Mouse (Mus musculus) heart, adult 9 months (tissue): Measurements from ENCODE around the gene Pgm3.
"Not testable (repeated sequence)": the region's sequence is repeated elsewhere in the genome, so short reads cannot be mapped to it uniquely, and the experiment has no call there.

Source experiments
- DNase-seq, 2 experiments: peaks; one replicate each; pipeline ENCODE4 v3.0.0; 2022; ENCODE audit warnings: low spot score in 2 of 2

Gene Pgm3

DNA sequence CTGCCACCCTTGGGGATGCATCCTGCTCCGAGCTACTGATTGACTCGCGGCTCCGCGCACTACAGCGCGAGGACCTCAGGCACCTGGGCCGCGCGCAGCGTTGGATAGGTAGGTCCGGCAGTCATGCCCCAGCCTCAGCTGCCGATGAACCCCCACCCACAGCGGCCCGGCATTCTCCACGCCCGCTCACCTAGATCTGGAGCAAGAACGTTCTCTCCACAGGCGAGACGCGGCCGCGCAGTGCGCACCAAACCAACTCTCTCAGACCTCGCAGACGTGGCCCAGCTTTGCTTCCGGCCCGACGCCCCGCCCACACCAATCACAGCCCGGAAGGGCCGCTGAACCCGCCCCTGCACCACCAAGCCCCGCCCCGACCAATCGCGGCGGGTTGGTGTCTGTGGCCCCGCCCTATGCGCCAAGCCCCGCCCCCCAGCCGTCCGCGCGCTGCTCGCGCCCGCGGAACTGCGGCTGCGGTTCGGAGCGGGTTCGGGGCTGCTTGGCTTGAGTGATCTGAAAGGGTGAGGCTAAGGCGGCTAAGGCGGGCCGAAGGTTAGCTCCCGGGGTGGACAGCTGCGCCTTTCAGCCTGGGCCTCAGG is at the start of gene Pgm3, which contains the start of gene Rwdd2a:
Pgm3 (minus strand) TSS at position 303 of the 596 bp plus-strand sequence.
Rwdd2a (plus strand) TSS at position 452 of the 596 bp plus-strand sequence.
- DNase-seq: peak; percentile 93 to 94

GRCm38 (mm10) chr9:86619341-86620139 is 47.9 kb upstream of the Pgm3 start:
- no peak for DNase-seq

DNA sequence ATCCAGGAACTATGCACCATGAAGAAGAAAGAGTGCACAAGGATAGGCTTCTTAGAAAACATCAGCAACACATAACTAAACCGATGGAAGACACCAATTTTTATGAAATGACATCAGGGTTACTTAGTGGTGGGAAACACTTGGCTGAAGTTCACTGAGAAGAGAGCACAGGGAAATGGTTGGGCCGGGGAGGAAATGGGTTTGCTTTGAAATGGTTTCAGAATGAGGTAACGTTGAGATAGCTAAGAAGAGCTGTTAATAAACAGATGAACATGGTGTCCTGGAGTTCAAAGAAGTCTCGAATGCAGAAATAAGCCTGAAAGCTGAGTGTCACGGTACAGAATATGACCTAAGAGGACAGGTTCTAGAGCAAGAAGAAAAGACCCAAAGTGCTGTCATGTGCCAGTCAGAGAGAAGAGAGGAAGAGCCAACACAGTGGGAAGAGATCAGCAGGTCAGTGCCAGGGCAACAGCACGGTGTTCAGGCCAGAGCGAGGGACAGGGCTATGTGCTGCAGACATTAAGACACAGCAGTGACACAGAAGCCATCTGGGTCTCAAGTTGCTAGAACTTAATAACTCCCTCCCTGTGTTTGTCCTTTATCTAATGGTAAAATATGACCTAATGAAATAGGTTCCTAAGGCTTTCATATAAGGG is 46.3 kb upstream of the Pgm3 start:
- no peak for DNase-seq

- no peak for DNase-seq
Measured at GRCm38 (mm10) chr9:86615765-86616164, 44.1 kb upstream of the Pgm3 start.

DNA sequence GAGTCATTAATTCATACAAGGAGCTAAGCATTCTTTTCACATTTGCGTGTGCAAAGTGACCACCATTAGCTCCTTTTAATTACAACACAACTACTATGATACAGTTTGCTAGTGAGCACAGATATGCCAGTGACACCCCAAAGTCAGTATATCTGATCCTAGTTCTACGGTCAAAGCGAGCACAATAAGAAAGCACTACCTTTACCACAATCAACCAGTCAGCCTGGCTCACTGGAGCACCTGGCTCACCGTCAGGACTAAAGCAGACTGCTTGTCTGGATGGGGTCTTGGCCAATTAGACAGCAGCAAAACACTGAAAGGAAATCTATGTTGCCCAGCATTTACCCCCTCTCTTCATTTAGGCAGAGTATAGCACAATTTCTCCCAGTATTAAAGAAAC is 40.4 kb upstream of the Pgm3 start:
- no peak for DNase-seq

DNA sequence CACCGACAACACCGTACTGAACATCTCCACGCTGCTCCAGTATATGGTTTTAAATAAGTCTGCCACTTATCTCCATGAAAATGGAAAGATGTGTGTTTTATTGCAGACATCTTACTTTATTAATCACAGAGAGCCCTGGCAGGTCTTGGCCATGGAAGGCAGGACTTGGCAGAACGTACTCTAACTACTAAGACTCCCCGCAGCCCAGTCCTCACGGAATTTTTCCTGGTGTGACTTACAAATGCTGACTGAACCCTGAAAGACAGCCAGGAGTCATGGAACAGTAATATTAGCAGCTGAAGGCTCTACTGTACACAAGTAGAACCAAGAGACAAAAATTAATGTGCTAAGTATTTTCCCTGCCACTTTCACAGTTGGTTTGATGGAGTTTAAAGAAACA is 34.1 kb upstream of the Pgm3 start:
- no peak for DNase-seq

GRCm38 (mm10) chr9:86599723-86600303 is 28.2 kb upstream of the Pgm3 start:
- no peak for DNase-seq

DNA sequence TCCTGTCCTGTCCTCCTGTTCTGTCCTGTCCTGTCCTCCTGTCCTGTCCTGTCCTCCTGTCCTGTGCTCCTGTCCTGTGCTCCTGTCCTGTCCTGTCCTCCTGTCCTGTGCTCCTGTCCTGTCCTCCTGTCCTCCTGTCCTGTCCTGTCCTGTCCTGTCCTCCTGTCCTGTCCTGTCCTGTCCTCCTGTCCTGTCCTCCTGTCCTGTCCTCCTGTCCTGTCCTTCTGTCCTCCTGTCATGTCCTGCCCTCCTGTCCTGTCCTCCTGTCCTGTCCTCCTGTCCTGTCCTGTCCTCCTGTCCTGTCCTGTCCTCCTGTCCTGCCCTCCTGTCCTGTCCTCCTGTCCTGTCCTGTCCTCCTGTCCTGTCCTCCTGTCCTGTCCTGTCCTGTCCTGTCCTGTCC is 25.3 kb upstream of the Pgm3 start:
- DNase-seq: not testable (repeated sequence)

DNA sequence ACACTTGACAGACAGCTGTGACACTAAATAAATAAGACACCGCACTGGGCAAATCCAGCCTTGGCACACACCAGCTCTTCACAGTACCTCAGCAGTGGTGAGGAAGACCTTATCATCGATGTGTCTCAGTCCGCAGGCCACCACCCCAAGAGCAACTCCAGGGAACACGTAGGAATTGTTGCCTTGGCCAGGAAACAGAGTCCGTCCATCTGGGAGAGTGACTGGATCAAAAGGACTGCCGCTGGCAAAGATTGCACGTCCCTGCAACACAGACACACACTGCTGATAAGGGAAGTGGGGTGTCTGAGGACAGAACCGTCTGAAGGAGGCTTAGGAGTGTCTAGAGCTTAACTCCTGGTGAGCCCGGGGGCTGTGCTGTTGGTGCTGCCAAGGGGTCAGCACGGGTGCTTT is 22.7 kb upstream of the Pgm3 start:
- DNase-seq: not testable (repeated sequence)

DNA sequence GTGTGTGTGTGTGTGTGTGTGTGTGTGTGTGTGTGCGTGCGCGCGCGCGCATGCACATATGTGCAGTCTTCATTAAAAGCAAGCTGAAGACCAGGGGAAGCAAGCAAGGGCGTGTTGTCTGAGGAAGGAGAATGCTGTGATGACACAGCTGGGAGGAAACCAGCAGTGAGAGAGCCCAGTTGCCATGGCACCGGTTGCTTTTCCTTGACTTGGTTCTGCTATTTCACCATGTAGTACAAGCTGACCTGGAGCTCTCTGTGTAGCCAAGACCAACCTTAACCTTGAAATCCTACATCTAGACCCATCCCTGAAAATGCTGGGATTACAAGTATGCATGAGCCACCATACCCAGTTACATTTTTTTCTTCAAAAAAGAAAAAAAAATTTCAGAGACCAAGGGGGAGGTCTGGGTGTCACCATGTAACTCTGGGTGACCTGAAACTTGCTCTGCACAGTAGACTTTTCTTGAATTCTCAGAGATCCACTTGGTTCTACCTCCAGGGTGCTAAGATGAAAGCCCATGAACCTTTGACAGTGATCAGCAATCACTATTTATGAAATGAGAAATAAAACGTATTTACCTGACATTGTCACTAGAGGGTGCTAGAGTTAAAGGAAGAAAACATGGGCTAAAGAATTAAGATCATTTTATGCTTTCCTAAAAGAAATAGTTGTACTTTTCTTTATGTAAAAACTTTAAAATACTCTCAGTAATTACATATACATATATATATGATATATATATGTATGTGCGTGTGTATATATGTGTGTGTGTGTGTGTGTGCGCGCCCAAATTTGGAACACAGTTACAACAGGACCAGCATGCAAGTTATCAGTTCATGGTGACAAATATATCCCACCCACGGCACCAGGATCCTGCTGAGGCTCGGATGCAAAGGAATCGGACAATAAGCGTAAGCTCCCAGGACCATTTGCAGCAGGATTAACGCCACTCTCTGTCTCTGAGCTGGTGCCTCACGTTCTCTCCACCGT is 21.3 kb upstream of the Pgm3 start:
- DNase-seq: no peak

- no peak for DNase-seq
Measured at GRCm38 (mm10) chr9:86587019-86587795, 15.6 kb upstream of the Pgm3 start.

DNA sequence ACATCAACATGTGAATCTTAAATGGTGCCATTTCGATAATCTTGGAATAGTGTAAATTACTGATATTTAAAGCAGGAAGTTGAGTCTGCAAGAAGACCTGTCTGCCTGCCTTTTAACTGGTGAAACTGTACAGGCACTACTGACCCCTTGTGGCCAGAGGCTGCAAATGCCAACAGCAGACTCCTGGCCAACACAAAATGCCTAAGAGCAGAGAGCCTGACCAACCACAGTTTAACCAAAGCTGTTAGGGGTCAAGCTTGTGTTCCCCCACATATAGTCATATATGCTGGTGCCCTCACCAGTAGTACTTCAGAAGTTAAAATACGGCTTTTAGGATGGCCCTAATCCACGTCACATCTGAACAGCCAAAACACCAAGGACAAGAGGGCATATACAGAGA is 12.1 kb upstream of the Pgm3 start:
- DNase-seq: peak; percentile 24 to 63

GRCm38 (mm10) chr9:86579657-86580056 is 8.0 kb upstream of the Pgm3 start:
- DNase-seq: no peak

DNA sequence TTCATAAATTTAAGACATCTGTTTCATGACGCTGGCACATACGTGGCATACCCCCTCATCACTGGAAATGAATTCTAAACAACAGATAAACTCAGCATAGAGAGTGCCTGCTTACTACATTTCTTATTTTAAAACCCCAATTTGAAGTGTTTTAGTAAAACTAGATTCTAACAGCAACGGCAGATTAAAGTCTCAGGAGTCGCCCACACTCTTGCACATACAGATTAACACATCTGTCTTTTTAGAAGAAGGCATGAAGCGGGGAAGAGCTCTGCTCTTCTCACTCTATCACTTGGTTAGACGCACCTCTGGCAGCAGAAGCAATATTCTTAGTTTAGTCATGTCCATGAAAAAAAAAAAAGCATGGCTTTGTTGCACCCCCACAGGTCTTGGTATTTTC is 3.5 kb upstream of the Pgm3 start:
- DNase-seq: no peak

GRCm38 (mm10) chr9:86573616-86574303 is 2.1 kb upstream of the Pgm3 start:
- DNase-seq: no peak

DNA sequence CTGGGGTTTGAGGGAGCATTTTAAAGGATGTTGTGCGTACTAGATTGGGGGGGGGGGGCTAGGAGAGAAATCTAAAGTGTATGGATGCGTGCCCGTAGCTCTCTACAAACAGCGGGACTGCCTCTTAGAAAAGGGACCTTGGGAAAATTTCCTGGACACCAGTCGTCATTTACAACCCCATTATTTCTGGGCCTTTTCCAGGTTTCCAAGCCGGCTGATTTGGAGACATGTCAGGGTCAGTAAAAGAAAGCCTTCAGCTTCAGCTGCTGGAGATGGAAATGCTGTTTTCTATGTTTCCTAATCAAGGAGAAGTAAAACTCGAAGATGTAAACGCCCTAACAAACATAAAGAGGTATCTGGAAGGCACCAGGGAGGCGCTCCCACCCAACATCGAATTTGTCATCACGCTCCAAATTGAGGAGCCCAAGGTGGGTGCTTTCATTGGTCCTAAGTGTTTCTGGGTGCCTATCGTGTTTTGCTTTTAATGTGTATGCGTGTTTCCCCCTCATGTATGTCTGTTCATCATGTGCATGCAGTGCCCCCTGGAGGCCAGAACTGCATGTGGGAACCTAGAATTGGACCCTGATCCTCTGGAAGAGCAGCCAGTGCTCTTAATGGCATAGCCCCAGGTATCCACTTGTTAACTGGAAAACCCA is 1.1 kb upstream of the Pgm3 start:
- peak; percentile 66 to 71 for DNase-seq

GRCm38 (mm10) chr9:86572196-86572595 is 554 bp upstream of the Pgm3 start:
- no peak for DNase-seq

DNA sequence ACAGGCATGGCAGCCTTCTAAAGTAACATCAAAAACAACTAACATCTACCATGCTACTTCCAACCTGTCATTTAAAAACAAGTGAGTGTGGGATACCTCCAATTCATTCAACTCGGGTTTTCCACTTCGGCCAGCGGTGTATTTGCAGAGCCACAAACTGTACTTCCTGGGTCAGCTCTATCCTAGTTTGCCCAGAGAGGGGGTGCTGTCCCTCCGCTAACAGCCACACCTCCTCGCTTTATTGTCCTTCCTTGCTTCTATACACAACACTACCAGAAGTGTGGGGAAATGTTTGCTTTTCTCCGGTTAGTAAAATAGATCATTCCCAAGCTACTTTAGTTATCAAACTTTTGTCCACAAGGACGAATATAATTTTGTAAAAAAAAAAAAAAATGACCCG is 696 bp downstream of the Pgm3 start:
- no peak for DNase-seq

DNA sequence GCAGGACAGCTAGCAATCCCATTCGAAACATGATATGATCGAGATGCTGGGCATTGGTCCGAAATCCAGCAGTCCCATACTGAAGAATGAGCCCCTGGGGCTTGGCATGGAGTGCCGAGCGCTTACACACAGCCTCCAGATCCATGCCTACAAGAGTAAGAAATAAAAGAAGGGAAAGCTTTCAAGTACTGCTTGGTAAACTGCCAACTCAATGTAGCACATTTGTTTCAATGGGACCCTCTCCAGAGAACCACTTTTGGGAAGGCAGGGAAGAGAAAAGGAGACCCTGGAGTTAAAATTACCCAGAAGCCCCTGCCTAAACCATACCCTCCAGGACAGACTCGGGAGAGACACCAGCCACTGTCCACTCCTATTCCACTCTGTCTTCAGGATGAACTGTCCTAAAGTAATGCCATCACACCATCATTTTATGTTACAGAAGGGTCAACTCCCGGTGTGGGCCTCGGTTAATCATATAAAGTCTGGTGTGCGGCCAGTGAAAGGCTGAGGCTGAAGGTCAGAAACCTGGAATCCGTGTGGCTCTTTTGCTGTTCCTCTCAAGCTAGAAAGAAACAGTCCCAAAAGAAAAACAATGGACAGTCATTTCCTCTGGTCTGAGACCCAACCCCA is 1.3 kb downstream of the Pgm3 start:
- no peak for DNase-seq
